Mouse (Mus musculus) midbrain, embryonic 10.5 days (tissue): ENCODE measurements at regions not wholly inside any gene's neighbourhood (a gene's known extent, or its start where the extent isn't known, plus 50 kb on each side); places are given as distances from the start of the nearest gene placed in this dataset.

ENCODE experiments used
- DNase-seq: peaks from one replicate; pipeline ENCODE4 v3.0.0-alpha.2; 2017; ENCODE audit warnings: low spot score
- H3K27ac ChIP-seq: fragments of 300-500 bp; sonication (generic); replicated peaks from 2 replicates; pipeline ENCODE4 v1.5.1; 2016; ENCODE audit warnings: mild to moderate bottlenecking
- H3K27me3 ChIP-seq: fragments of 300-500 bp; sonication (generic); 2 replicates; pipeline ENCODE4 v1.6.1; 2016; ENCODE audit warnings: low read depth, mild to moderate bottlenecking; ENCODE audit not compliant: poor library complexity, severe bottlenecking
- H3K36me3 ChIP-seq: fragments of 300-500 bp; sonication (generic); 2 replicates; pipeline ENCODE4 v1.6.1; 2016; ENCODE audit warnings: mild to moderate bottlenecking, moderate library complexity
- H3K4me1 ChIP-seq: fragments of 300-500 bp; sonication (generic); 2 replicates; pipeline ENCODE4 v1.6.1; 2016
- H3K4me3 ChIP-seq: fragments of 300-500 bp; sonication (generic); 2 replicates; pipeline ENCODE4 v1.5.1; 2016; ENCODE audit warnings: mild to moderate bottlenecking, moderate library complexity
- H3K9me3 ChIP-seq: fragments of 300-500 bp; sonication (generic); replicated peaks from 2 replicates; pipeline ENCODE4 v1.6.1; 2016; ENCODE audit warnings: mild to moderate bottlenecking
- WGBS: fragments of 180-500 bp; shearing (Covaris S2); methylation state at CpG from one replicate; pipeline ENCODE4 v1.1.7; 2016; 5-methylcytosine and 5-hydroxymethylcytosine counted together

GRCm38 (mm10) chr4:31861172-31861571, 102.7 kb upstream of the Map3k7 start:
- Histone ChIP-seq H3K36me3 (no peaks in the 10 kb centered on the region), H3K27me3 (no peaks in the 10 kb centered on the region), H3K4me3 (no peak overlapping the region), H3K27ac (no peak overlapping the region), H3K9me3 (no peaks in the 10 kb centered on the region), H3K4me1 (no peaks in the 10 kb centered on the region)
- 89% methylated on average over 3 of the region's 3 CpGs for WGBS
- DNase-seq = no peak

GRCm38 (mm10) chr4:31872985-31873983, 90.6 kb upstream of the Map3k7 start:
- H3K27ac ChIP-seq = no peak overlapping the region
- DNase-seq = no peak
- H3K4me1 ChIP-seq = peaks cover 21% of the 10 kb centered on the region
- no peak overlapping the region for H3K4me3 ChIP-seq
- H3K36me3 ChIP-seq = no peaks in the 10 kb centered on the region
- 64% methylated on average over 9 of the region's 9 CpGs for WGBS
- no peaks in the 10 kb centered on the region for H3K9me3 ChIP-seq
- no peaks in the 10 kb centered on the region for H3K27me3 ChIP-seq

GRCm38 (mm10) chr4:31877389-31877788, 86.5 kb upstream of the Map3k7 start:
- Histone ChIP-seq H3K36me3 (no peaks in the 10 kb centered on the region), H3K27me3 (0 out of 2 replicates have a peak, but pooled peaks cover 3% of the 10 kb centered on the region), H3K9me3 (no peaks in the 10 kb centered on the region), H3K4me3 (no peak overlapping the region), H3K4me1 (peaks cover 34% of the 10 kb centered on the region), H3K27ac (no peak overlapping the region)
- DNase-seq = no peak
- 51% methylated on average over 3 of the region's 3 CpGs for WGBS

GRCm38 (mm10) chr4:31878493-31879191, 85.3 kb upstream of the Map3k7 start:
- no peaks in the 10 kb centered on the region for H3K9me3 ChIP-seq
- H3K4me1 ChIP-seq = peaks cover 26% of the 10 kb centered on the region
- DNase-seq = no peak
- H3K4me3 ChIP-seq = no peak overlapping the region
- WGBS = 82% methylated on average over 10 of the region's 10 CpGs
- H3K27me3 ChIP-seq = 0 out of 2 replicates have a peak, but pooled peaks cover 3% of the 10 kb centered on the region
- no peaks in the 10 kb centered on the region for H3K36me3 ChIP-seq
- no peak overlapping the region for H3K27ac ChIP-seq

- H3K4me3 ChIP-seq = no peak overlapping the region
- H3K36me3 ChIP-seq = no peaks in the 10 kb centered on the region
- DNase-seq = no peak
- H3K4me1 ChIP-seq = peaks cover 23% of the 10 kb centered on the region
- H3K27ac ChIP-seq = no peak overlapping the region
- 0 out of 2 replicates have a peak, but pooled peaks cover 3% of the 10 kb centered on the region for H3K27me3 ChIP-seq
- H3K9me3 ChIP-seq = no peaks in the 10 kb centered on the region
- 67% methylated on average over 5 of the region's 5 CpGs for WGBS
Measured at GRCm38 (mm10) chr4:31879192-31879585, 84.7 kb upstream of the Map3k7 start.

- 70% methylated on average over 7 of the region's 7 CpGs for WGBS
- Histone ChIP-seq H3K36me3 (no peaks in the 10 kb centered on the region), H3K4me3 (no peak overlapping the region), H3K4me1 (peaks cover 23% of the 10 kb centered on the region), H3K27me3 (0 out of 2 replicates have a peak, but pooled peaks cover 3% of the 10 kb centered on the region), H3K27ac (no peak overlapping the region), H3K9me3 (no peaks in the 10 kb centered on the region)
- no peak for DNase-seq
Measured at GRCm38 (mm10) chr4:31880213-31880612, 83.7 kb upstream of the Map3k7 start.

- H3K27ac ChIP-seq = no peak overlapping the region
- H3K4me1 ChIP-seq = no peaks in the 10 kb centered on the region
- no peak for DNase-seq
- no peaks in the 10 kb centered on the region for H3K9me3 ChIP-seq
- WGBS = 66% methylated on average over 3 of the region's 3 CpGs
- no peak overlapping the region for H3K4me3 ChIP-seq
- no peaks in the 10 kb centered on the region for H3K27me3 ChIP-seq
- H3K36me3 ChIP-seq = no peaks in the 10 kb centered on the region
Measured at GRCm38 (mm10) chr4:31889673-31890072, 74.2 kb upstream of the Map3k7 start.

GRCm38 (mm10) chr4:31909086-31909673, 54.7 kb upstream of the Map3k7 start:
- no peaks in the 10 kb centered on the region for H3K4me1 ChIP-seq

More at GRCm38 (mm10) chr4:31909086-31909673, 54.7 kb upstream of the Map3k7 start:
- Histone ChIP-seq H3K36me3 (no peaks in the 10 kb centered on the region), H3K9me3 (no peaks in the 10 kb centered on the region), H3K27me3 (no peaks in the 10 kb centered on the region), H3K27ac (no peak overlapping the region), H3K4me3 (no peak overlapping the region)
- 89% methylated on average over 8 of the region's 8 CpGs for WGBS
- no peak for DNase-seq
